Mouse (Mus musculus) forebrain, postnatal 0 days (tissue): ENCODE data around the gene Armh1. TPM values are rescaled to one million over a fixed set of nuclear protein-coding genes. Genes with fewer than 3 reads are reported as not detected.
"Not testable (repeated sequence)": the region's sequence is repeated elsewhere in the genome, so short reads cannot be mapped to it uniquely, and the experiment has no call there.

Experiments
- ATAC-seq: fragments of 200-750 bp; cut with Nextera tagmentation; 2 replicates; pipeline ENCODE4 v1.8.0; 2017; ENCODE audit warnings: mild to moderate bottlenecking, moderate library complexity
- DNase-seq: peaks from one replicate; pipeline ENCODE4 v3.0.0-alpha.2; 2015
- H3K27ac ChIP-seq: fragments of 300-500 bp; sonication (generic); 2 replicates; pipeline ENCODE4 v1.5.1; 2014; ENCODE audit warnings: low read depth, mild to moderate bottlenecking, antibody characterized with exemption, low read length, moderate library complexity, mixed read lengths
- H3K27me3 ChIP-seq: fragments of 300-500 bp; sonication (generic); 2 replicates; pipeline ENCODE4 v1.6.1; 2014; ENCODE audit warnings: mild to moderate bottlenecking, low read length, mixed read lengths; ENCODE audit not compliant: insufficient read depth
- H3K36me3 ChIP-seq: fragments of 300-500 bp; sonication (generic); 2 replicates; pipeline ENCODE4 v1.6.1; 2014; ENCODE audit warnings: mild to moderate bottlenecking, moderate library complexity; ENCODE audit not compliant: insufficient read depth
- H3K4me1 ChIP-seq: fragments of 300-500 bp; sonication (generic); 2 replicates; pipeline ENCODE4 v1.6.1; 2014; ENCODE audit warnings: antibody characterized with exemption; ENCODE audit not compliant: insufficient read depth
- H3K4me2 ChIP-seq: fragments of 300-500 bp; sonication (generic); 2 replicates; pipeline ENCODE4 v1.6.1; 2014; ENCODE audit warnings: low read depth, mild to moderate bottlenecking, moderate library complexity
- H3K4me3 ChIP-seq: fragments of 300-500 bp; sonication (generic); 2 replicates; pipeline ENCODE4 v1.5.1; 2014; ENCODE audit warnings: low read depth, low read length, mixed read lengths
- H3K9ac ChIP-seq: fragments of 300-500 bp; sonication (generic); 2 replicates; pipeline ENCODE4 v1.6.1; 2014; ENCODE audit warnings: mild to moderate bottlenecking
- H3K9me3 ChIP-seq: fragments of 300-500 bp; sonication (generic); 2 replicates; pipeline ENCODE4 v1.6.1; 2016; ENCODE audit warnings: low read length
- CTCF ChIP-seq: sonication (generic); IDR thresholded peaks from 2 replicates; pipeline ENCODE4 v1.5.1; 2016; ENCODE audit warnings: antibody characterized with exemption, control low read depth, low read depth
- WGBS: fragments of 180-500 bp; shearing (Covaris S2); extraction: QIAGEN DNeasy Blood & Tissue Kit; methylation state at CpG from one replicate; pipeline ENCODE4 v1.1.7; 2014; 5-methylcytosine and 5-hydroxymethylcytosine counted together
- polyA plus RNA-seq: library from polyadenylated mRNA; unstranded; fragments of >200 nt; fragmentation: Nextera tagmentation; extraction: Ambion mirVana; gene quantifications from 2 replicates; pipeline ENCODE4 v1.2.1, GENCODE M21; 2015
- total RNA-seq: library from RNA; depleted of rRNA; stranded (reverse); fragments of >200 nt; gene quantifications from 2 replicates; pipeline ENCODE4 v1.2.3, GENCODE M21; 2014

The Armh1 gene
- total and polyA plus RNA-seq, 2 experiments from 2014 or later: 1.5 to 2.5 TPM

- H3K36me3 ChIP-seq: peaks cover 18% of the 10 kb centered on the region
- ATAC-seq: no peak
- H3K4me2 ChIP-seq: no peak overlapping the region
- no peak overlapping the region for H3K27ac ChIP-seq
- H3K27me3 ChIP-seq: no peaks in the 10 kb centered on the region
- TF ChIP-seq CTCF: no peak
- no peaks in the 10 kb centered on the region for H3K9me3 ChIP-seq
- no peaks in the 10 kb centered on the region for H3K4me1 ChIP-seq
- H3K4me3 ChIP-seq: no peak overlapping the region
- DNase-seq: no peak
- 91% methylated on average over 25 of the region's 25 CpGs for WGBS
- H3K9ac ChIP-seq: no peak overlapping the region
Observed at GRCm38 (mm10) chr4:117267831-117268437, 16.0 kb upstream of the Armh1 start.

DNA sequence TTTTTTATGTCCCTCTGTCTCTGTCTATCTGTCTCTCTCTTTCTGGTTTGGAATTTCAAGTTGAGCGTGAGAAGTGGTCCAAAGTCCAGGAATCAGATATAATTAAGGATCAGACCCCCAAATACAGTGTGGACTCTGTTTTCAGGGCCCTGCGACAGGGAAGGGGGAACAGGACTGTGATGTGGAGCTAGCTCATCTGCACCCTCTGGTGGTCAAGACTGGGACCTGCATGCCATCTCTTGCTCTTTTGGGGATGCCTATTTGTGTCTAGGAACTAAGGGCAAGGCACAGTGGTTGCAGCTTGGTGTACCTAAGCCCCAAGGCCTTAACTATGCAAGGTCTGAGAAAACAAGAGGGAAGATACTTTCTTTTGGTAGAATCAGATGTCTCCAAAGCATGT lies 15.4 kb upstream of the Armh1 start:
- peak; percentile 97 for TF ChIP-seq CTCF
- Histone ChIP-seq H3K4me3 (no peak overlapping the region), H3K9me3 (no peaks in the 10 kb centered on the region), H3K4me2 (no peak overlapping the region), H3K9ac (no peak overlapping the region), H3K27ac (no peak overlapping the region), H3K4me1 (no peaks in the 10 kb centered on the region), H3K27me3 (no peaks in the 10 kb centered on the region), H3K36me3 (peaks cover 12% of the 10 kb centered on the region)
- WGBS: 6% methylated on average over 2 of the region's 2 CpGs
- DNase-seq: peak; percentile 87
- ATAC-seq: peak; percentile 59

- ATAC-seq (peak; percentile 54), DNase-seq (no peak)
- no peak overlapping the region for H3K4me3 ChIP-seq
- 47% methylated on average over 8 of the region's 8 CpGs for WGBS
- no peaks in the 10 kb centered on the region for H3K9me3 ChIP-seq
- H3K4me2 ChIP-seq: no peak overlapping the region
- no peak for TF ChIP-seq CTCF
- H3K9ac ChIP-seq: no peak overlapping the region
- no peaks in the 10 kb centered on the region for H3K36me3 ChIP-seq
- no peaks in the 10 kb centered on the region for H3K4me1 ChIP-seq
- no peaks in the 10 kb centered on the region for H3K27me3 ChIP-seq
- no peak overlapping the region for H3K27ac ChIP-seq
Observed at GRCm38 (mm10) chr4:117262987-117263386, 11.1 kb upstream of the Armh1 start.

- Histone ChIP-seq H3K27me3 (no peaks in the 10 kb centered on the region), H3K27ac (no peak overlapping the region), H3K4me2 (no peak overlapping the region), H3K9me3 (no peaks in the 10 kb centered on the region), H3K36me3 (no peaks in the 10 kb centered on the region), H3K4me1 (no peaks in the 10 kb centered on the region), H3K9ac (no peak overlapping the region), H3K4me3 (no peak overlapping the region)
- no peak for ATAC-seq
- TF ChIP-seq CTCF: no peak
- no peak for DNase-seq
- WGBS: 73% methylated on average over 13 of the region's 13 CpGs
Observed at GRCm38 (mm10) chr4:117262101-117262913, 10.4 kb upstream of the Armh1 start.

DNA sequence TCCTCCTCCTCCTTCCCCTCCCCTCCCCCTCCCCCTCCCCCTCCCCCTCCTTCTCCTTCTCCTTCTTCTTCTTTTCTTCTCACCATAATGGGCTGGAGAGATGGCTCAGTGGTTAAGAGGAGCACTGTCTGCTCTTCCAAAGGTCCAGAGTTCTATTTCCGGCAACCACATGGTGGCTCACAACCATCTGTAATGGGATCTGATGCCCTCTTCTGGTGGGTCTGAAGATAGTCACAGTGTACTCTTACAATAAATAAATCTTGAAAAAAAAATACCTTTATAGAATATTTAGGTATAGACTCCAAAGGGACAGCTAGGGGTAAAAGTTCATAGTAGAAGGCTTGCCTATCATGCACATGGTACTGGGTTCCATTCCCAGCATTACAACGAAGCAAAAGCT lies 9.3 kb upstream of the Armh1 start:
- no peaks in the 10 kb centered on the region for H3K36me3 ChIP-seq
- TF ChIP-seq CTCF: no peak
- H3K9ac ChIP-seq: no peak overlapping the region
- no peak for ATAC-seq
- H3K9me3 ChIP-seq: no peaks in the 10 kb centered on the region
- H3K4me3 ChIP-seq: no peak overlapping the region
- H3K4me2 ChIP-seq: no peak overlapping the region
- no peaks in the 10 kb centered on the region for H3K4me1 ChIP-seq
- 78% methylated on average over 2 of the region's 2 CpGs for WGBS
- no peak overlapping the region for H3K27ac ChIP-seq
- no peak for DNase-seq
- H3K27me3 ChIP-seq: no peaks in the 10 kb centered on the region

- not testable (repeated sequence) for DNase-seq, ATAC-seq, H3K4me1 ChIP-seq, H3K27ac ChIP-seq, H3K9me3 ChIP-seq, H3K4me3 ChIP-seq, H3K36me3 ChIP-seq, H3K4me2 ChIP-seq, H3K27me3 ChIP-seq, H3K9ac ChIP-seq
- 77% methylated on average over 6 of the region's 6 CpGs for WGBS
- peak; percentile 24; the same call in 1 of the 2 replicates for TF ChIP-seq CTCF
Observed at GRCm38 (mm10) chr4:117259909-117260308, 8.0 kb upstream of the Armh1 start.

GRCm38 (mm10) chr4:117254672-117255071 lies 2.7 kb upstream of the Armh1 start:
- no peak for ATAC-seq
- WGBS: 32% methylated on average over 6 of the region's 6 CpGs
- no peak for DNase-seq

More at GRCm38 (mm10) chr4:117254672-117255071, 2.7 kb upstream of the Armh1 start:
- Histone ChIP-seq H3K27me3 (no peaks in the 10 kb centered on the region), H3K9me3 (no peaks in the 10 kb centered on the region), H3K4me1 (no peaks in the 10 kb centered on the region), H3K27ac (no peak overlapping the region), H3K9ac (no peak overlapping the region), H3K4me2 (no peak overlapping the region), H3K4me3 (no peak overlapping the region), H3K36me3 (no peaks in the 10 kb centered on the region)
- TF ChIP-seq CTCF: no peak
